Mouse (Mus musculus): ENCODE data around the gene Spocd1. TPM values are rescaled to one million over a fixed set of nuclear protein-coding genes. Genes with fewer than 3 reads are reported as not detected.
A peak's percentile ranks its signal among the peaks of the same experiment; 100 is the strongest.

Gene Spocd1
- polyA plus RNA-seq, 1 experiment from 2014 or later, result 0.16 TPM

DNA sequence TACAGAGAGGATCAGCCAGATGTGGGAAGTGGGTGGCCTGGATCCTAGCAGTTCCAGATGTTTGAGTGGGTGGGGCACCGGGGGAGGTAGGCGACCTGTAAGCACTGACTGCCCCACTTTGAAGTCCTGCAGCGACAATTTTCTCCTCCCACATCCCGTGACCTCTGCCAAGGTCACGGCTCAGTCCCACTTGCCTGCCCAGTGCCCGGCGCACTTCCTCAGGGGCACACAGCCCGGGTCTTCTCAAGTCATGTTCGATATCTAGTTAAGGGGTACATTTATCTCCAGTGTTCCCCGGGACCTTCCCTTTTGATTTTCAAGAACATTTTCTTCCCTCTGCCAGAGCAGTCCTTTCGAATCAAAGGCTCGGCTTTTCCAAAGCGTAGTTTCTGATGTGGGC, 23.0 kb upstream of the Spocd1 start:
- H3K4me1 ChIP-seq (replicated peaks), result no peaks in the 10 kb centered on the region
- H3K4me2 ChIP-seq, result no peak overlapping the region
- H3K36me3 ChIP-seq, result no peaks in the 10 kb centered on the region
- WGBS, result 75% methylated on average over 13 of the region's 13 CpGs
- H3K4me3 ChIP-seq, result no peak overlapping the region
- no peaks in the 10 kb centered on the region for H3K9me3 ChIP-seq
- no peak overlapping the region for H3K9ac ChIP-seq
- no peaks in the 10 kb centered on the region for H3K27me3 ChIP-seq
- no peak for ATAC-seq (ENCODE audit: low FRiP score, low read depth)
- H3K27ac ChIP-seq (replicated peaks), result no peak overlapping the region

DNA sequence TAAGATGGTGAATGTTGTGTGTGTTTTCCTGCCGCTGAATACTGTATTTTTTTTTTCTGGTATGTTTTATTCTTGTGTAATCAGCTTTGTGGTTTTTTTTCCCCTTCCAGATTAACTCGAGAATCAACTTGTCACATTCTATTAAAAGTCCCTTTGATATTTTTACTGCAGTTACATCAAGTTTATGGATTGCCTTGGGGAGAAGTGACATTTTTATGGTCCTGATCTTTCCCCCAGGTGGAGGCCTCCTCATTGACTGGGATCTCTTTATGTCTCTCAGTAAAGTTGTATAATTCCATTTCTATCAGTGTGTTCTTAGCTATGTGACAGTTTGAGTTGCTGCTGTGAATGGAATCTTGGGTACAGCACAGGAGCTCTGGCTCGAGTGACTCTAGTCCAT, 20.2 kb upstream of the Spocd1 start:
- Histone ChIP-seq H3K4me1 (replicated peaks) (peaks cover 5% of the 10 kb centered on the region), H3K27ac (replicated peaks) (no peak overlapping the region), H3K36me3 (no peaks in the 10 kb centered on the region), H3K9me3 (no peaks in the 10 kb centered on the region), H3K9ac (no peak overlapping the region), H3K4me3 (no peak overlapping the region), H3K27me3 (no peaks in the 10 kb centered on the region), H3K4me2 (no peak overlapping the region)
- WGBS, result 68% methylated on average over 3 of the region's 3 CpGs
- no peak for ATAC-seq (ENCODE audit: low FRiP score, low read depth)

DNA sequence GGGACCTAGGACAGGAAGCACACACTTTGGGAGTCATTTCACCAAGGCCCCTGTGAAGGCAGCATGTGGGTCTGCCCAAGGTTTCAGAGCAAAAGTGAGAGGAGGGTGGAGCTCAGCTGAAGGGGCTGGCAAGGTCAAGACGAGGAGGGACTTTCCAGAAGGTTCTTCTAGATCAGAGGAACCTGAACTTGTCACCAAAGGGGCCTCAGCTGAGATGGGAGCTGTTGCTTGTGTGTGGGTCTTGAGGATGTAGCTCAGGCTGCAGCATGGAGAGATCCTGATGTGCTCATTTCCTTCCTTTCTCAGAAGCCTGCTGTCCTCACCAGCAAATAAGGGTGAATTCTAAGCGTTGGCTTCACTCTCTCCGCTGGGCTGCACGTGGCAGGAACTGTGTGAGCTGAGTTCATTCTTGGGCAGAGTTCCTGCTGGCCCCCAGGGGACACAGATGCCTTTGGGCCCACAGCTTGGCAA, 19.8 kb upstream of the Spocd1 start:
- ATAC-seq (ENCODE audit: low FRiP score, low read depth), result no peak
- Histone ChIP-seq H3K4me2 (no peak overlapping the region), H3K9me3 (no peaks in the 10 kb centered on the region), H3K9ac (no peak overlapping the region), H3K36me3 (no peaks in the 10 kb centered on the region), H3K4me3 (no peak overlapping the region), H3K27ac (replicated peaks) (no peak overlapping the region), H3K27me3 (no peaks in the 10 kb centered on the region), H3K4me1 (replicated peaks) (peaks cover 9% of the 10 kb centered on the region)
- WGBS, result 73% methylated on average over 4 of the region's 4 CpGs

DNA sequence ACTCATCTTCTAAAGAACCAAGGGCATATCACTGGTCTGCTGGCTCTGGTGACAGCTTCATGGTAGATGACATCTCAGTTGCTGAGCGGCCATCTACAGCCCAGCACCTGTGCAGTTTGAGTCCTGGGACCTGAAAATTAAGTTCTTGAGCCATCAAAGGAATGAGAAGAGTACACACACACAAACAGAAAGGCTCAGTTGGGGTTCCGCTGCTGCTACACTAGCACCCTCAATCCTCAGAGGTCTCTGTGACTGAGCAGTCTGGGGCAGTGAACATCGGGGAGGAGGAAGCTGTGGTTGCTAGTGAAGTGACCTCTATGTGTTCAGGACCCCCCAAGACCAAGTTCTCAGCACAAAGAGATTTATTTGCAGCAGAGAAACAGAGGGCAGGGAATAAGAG, 16.1 kb upstream of the Spocd1 start:
- Histone ChIP-seq H3K27ac (replicated peaks) (no peak overlapping the region), H3K36me3 (no peaks in the 10 kb centered on the region), H3K27me3 (no peaks in the 10 kb centered on the region), H3K9ac (no peak overlapping the region), H3K4me1 (replicated peaks) (peaks cover 16% of the 10 kb centered on the region), H3K4me2 (no peak overlapping the region), H3K4me3 (no peak overlapping the region), H3K9me3 (no peaks in the 10 kb centered on the region)
- ATAC-seq (ENCODE audit: low FRiP score, low read depth), result no peak
- 80% methylated on average over 3 of the region's 3 CpGs for WGBS

DNA sequence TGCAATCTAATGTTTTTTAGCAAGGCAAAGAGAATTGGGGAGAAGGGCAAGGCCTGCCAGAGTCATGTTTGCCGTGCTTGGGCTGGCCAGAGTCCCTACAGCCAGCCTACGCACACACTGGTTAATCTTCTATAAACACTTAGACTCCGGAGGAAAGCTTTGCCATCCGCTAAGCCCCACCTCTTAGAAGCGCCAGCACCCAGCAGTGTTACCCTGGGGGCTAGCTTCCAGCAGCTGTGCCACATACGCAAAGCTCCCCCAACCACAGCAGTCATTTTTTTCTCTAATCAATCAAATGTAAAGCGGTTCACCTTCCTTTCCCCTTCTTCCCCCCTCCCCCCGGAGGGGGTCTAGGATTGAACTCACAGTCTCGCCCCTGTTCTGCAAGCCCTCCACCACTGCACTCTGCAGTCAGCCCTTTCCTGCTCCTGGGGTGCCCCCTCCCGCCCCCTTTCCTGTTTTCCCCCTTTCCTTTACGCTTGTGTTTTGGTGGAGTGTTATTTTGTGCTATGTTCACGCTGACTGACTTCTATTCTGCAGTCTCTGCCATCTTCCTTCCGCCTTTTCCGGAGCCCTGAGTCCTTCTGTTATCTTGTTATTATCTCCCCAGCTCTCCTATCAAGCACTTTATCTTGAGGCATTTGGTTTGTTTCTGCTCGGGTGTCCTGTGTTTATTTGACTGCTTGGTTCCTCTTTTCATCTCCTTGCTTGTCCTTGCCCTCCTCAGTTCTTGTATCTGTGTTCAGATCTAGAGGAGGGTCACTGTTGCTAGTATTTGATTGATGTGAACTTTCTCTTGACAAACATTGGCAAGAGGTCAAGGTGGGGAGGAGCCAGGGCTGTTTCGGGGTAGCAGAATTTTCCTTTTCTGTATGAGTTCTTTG, 15.0 kb upstream of the Spocd1 start:
- Histone ChIP-seq H3K4me2 (peak overlapping the region; percentile 14; the same call in 1 of the 2 replicates), H3K4me3 (no peak overlapping the region), H3K9me3 (no peaks in the 10 kb centered on the region), H3K27ac (replicated peaks) (no peak overlapping the region), H3K9ac (no peak overlapping the region), H3K27me3 (no peaks in the 10 kb centered on the region), H3K4me1 (replicated peaks) (peaks cover 16% of the 10 kb centered on the region), H3K36me3 (no peaks in the 10 kb centered on the region)
- WGBS, result 24% methylated on average over 16 of the region's 16 CpGs
- no peak for ATAC-seq (ENCODE audit: low FRiP score, low read depth)

DNA sequence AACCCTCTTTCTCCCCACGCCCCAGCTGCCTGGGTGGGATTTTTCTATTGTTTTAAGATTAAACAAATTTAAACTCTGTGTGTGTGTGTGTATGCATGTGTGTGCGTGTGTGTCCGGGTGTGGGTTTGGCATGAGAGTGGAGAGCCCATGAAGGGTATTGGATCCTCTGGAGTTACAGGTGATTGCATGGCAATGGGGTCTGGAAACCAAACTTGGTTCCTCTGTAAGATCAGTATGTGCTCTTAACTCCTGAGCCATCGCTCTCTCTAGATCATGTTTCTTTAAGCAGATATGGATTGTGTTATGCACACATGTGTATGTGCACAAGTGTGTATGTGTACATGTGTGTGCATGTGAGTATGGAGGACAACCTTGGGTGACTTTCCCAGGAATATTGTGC, 14.4 kb upstream of the Spocd1 start:
- H3K27me3 ChIP-seq, result no peaks in the 10 kb centered on the region
- H3K4me2 ChIP-seq, result no peak overlapping the region
- no peak overlapping the region for H3K9ac ChIP-seq
- 60% methylated on average over 4 of the region's 4 CpGs for WGBS
- no peak overlapping the region for H3K4me3 ChIP-seq
- ATAC-seq (ENCODE audit: low FRiP score, low read depth), result no peak
- H3K4me1 ChIP-seq (replicated peaks), result peaks cover 16% of the 10 kb centered on the region
- no peaks in the 10 kb centered on the region for H3K36me3 ChIP-seq
- H3K9me3 ChIP-seq, result no peaks in the 10 kb centered on the region
- no peak overlapping the region for H3K27ac ChIP-seq (replicated peaks)

DNA sequence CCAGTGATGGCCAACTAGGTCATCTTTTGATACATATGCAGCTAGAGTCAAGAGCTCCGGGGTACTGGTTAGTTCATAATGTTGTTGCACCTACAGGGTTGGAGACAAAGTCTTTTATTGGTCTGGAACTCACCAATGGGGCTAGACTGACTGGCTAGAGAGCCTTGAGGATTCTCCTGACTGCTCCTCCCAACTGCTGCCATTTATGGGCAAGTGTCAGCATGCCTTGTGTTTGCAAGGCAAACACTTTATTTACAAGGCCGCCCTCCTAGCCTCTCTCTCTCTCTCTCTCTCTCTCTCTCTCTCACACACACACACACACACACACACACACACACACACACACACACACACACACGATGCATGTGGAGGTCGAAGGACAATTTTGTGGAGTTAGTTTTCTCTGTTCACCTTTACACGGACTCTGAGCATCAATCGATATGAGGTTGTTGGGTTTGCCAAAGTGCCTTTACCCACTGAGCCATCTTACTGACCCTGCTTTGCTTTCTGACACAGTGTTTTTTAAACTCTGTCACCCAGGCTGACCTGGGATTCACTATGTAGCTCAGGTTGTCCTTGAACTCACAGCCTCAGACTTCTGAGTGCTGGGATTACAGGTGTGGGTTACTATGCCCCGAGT, 13.6 kb upstream of the Spocd1 start:
- Histone ChIP-seq H3K9ac (no peak overlapping the region), H3K4me3 (no peak overlapping the region), H3K9me3 (no peaks in the 10 kb centered on the region), H3K4me2 (no peak overlapping the region), H3K36me3 (no peaks in the 10 kb centered on the region), H3K27ac (replicated peaks) (no peak overlapping the region), H3K27me3 (no peaks in the 10 kb centered on the region), H3K4me1 (replicated peaks) (peaks cover 16% of the 10 kb centered on the region)
- no peak for ATAC-seq (ENCODE audit: low FRiP score, low read depth)
- 90% methylated on average over 7 of the region's 7 CpGs for WGBS

DNA sequence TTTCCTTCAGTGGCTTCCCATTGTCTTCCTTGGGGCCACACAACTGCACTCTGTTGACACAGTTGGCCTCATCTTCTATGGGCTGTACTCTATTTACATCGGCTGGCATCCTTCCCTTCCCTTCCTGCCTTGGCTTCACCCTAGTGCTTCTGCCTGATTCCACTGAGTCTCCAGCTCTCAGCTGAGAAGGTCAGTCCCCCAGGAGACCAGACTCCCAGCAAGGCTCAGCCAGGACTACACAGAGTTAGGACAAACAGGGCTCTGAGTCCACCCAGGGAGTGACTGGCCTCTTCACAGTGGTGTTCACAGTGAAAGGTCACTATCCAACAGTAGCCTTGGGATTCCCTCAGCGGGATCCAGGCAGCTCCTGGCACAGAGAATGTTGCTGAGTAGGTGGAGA, 12.9 kb upstream of the Spocd1 start:
- WGBS, result 30% methylated on average over 2 of the region's 2 CpGs
- H3K4me3 ChIP-seq, result no peak overlapping the region
- H3K36me3 ChIP-seq, result no peaks in the 10 kb centered on the region
- H3K4me1 ChIP-seq (replicated peaks), result peaks cover 17% of the 10 kb centered on the region
- H3K9ac ChIP-seq, result no peak overlapping the region
- H3K27me3 ChIP-seq, result no peaks in the 10 kb centered on the region
- ATAC-seq (ENCODE audit: low FRiP score, low read depth), result peak; percentile 61; the same call in 1 of the 2 replicates
- no peaks in the 10 kb centered on the region for H3K9me3 ChIP-seq
- H3K4me2 ChIP-seq, result no peak overlapping the region
- H3K27ac ChIP-seq (replicated peaks), result peak overlapping the region; percentile 53; the same call in 1 of the 2 replicates

DNA sequence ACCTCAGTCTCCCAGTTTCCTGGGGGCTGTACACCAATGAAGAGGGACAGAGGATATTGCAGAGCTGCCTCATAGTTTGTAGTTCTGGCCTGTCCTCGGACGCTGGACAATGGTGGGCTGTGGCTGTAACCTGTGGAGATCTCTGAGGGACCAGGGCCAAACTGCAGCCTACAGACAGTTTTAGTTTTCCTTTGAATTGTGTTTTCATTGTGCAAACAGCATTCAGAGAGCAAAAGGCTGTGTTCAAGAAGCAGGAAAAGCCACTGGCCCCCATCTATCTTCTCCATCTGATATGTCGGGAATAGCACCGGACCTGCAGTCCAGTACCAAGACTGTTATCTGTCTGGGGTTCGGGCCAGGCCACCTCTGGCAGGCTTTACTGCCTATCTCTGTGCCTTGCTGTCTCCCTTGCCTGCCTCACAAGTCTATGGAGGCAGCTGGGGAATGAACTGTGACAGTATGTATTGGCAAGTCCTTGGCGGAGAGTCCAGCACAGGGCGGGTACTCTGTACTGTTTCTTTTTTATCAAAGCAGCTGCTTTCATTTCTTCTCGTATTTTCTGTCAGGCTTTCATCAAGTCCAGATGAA, 11.9 kb upstream of the Spocd1 start:
- H3K36me3 ChIP-seq, result no peaks in the 10 kb centered on the region
- no peak overlapping the region for H3K4me2 ChIP-seq
- no peak overlapping the region for H3K27ac ChIP-seq (replicated peaks)
- 61% methylated on average over 8 of the region's 8 CpGs for WGBS
- H3K9ac ChIP-seq, result no peak overlapping the region
- no peaks in the 10 kb centered on the region for H3K27me3 ChIP-seq
- H3K9me3 ChIP-seq, result no peaks in the 10 kb centered on the region
- H3K4me1 ChIP-seq (replicated peaks), result peaks cover 20% of the 10 kb centered on the region
- H3K4me3 ChIP-seq, result no peak overlapping the region
- no peak for ATAC-seq (ENCODE audit: low FRiP score, low read depth)

DNA sequence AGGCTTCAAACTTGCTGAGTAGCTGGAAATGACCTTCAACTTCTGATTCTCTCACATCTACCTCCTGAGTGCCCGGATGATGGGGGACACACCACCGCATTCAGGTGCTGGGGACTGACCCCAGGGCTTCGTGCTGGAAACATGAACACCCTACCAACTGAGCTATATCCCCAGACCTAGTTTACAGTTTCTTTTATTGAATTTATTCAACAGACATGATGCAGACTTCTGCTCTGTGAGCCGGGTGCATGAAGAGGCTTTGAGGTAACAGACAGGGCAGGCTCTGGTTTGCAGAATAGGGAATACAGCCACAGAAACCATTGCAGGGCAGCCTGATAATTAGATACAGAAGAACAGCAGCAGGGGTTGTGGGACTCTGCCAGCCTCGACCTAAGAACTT, 10.6 kb upstream of the Spocd1 start:
- WGBS, result 88% methylated on average over 5 of the region's 5 CpGs
- H3K4me3 ChIP-seq, result no peak overlapping the region
- no peaks in the 10 kb centered on the region for H3K36me3 ChIP-seq
- no peak overlapping the region for H3K27ac ChIP-seq (replicated peaks)
- no peaks in the 10 kb centered on the region for H3K9me3 ChIP-seq
- H3K9ac ChIP-seq, result no peak overlapping the region
- H3K4me2 ChIP-seq, result no peak overlapping the region
- H3K4me1 ChIP-seq (replicated peaks), result peaks cover 19% of the 10 kb centered on the region
- no peak for ATAC-seq (ENCODE audit: low FRiP score, low read depth)
- no peaks in the 10 kb centered on the region for H3K27me3 ChIP-seq

DNA sequence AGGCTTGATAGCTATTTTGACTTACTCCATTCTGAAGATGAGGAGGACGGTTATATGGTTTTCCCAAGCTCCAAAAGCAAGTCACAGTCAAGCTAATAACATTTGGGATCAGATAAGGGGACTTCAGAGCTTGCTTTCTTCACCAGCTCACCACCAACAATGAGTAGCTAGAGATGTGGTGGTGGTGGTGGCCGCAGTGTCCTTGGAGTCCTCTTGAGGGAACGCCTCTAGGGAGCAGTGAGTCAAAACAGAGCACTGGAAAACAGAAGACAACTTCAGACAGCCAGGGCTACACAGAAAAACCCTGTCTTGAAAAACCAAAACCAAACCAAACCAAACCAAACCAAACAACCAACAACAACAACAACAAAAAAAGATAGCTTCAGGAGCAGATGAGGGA, 10.1 kb upstream of the Spocd1 start:
- ATAC-seq (ENCODE audit: low FRiP score, low read depth), result no peak
- Histone ChIP-seq H3K4me2 (no peak overlapping the region), H3K36me3 (no peaks in the 10 kb centered on the region), H3K27me3 (no peaks in the 10 kb centered on the region), H3K9me3 (no peaks in the 10 kb centered on the region), H3K4me1 (replicated peaks) (peaks cover 15% of the 10 kb centered on the region), H3K27ac (replicated peaks) (no peak overlapping the region), H3K4me3 (no peak overlapping the region), H3K9ac (no peak overlapping the region)
- WGBS, result 86% methylated on average over 3 of the region's 3 CpGs

Data from hindbrain, embryonic 15.5 days (tissue).